Mouse (Mus musculus): Measurements from ENCODE around the gene Styx. TPM values are rescaled to one million over a fixed set of nuclear protein-coding genes. Genes with fewer than 3 reads are reported as not detected.

Styx gene
- total and polyA plus RNA-seq, 2 experiments from 2014 or later = 35.9 to 72.2 TPM

- Histone ChIP-seq H3K27ac (ENCODE audit: low read depth, low read length) (no peak overlapping the region), H3K9me3 (ENCODE audit: low read length) (no peaks in the 10 kb centered on the region), H3K9ac (no peak overlapping the region), H3K4me1 (ENCODE audit: insufficient read depth) (no peaks in the 10 kb centered on the region), H3K4me2 (ENCODE audit: low read depth) (no peak overlapping the region), H3K4me3 (ENCODE audit: low read depth, low read length) (no peak overlapping the region), H3K36me3 (ENCODE audit: insufficient read depth) (no peaks in the 10 kb centered on the region), H3K27me3 (ENCODE audit: insufficient read depth, low read length) (no peaks in the 10 kb centered on the region)
- DNase-seq = no peak
- no peak for TF ChIP-seq CTCF (IDR thresholded peaks at IDR 0.05; ENCODE audit: low read depth)
- no peak for ATAC-seq
- 71% methylated on average over 2 of the region's 2 CpGs for WGBS
Measured at GRCm38 (mm10) chr14:45438931-45439275, 88.0 kb downstream of the Styx start.

- WGBS = 73% methylated on average over 9 of the region's 9 CpGs
Measured at GRCm38 (mm10) chr14:45439387-45439786, 88.5 kb downstream of the Styx start.

GRCm38 (mm10) chr14:45441291-45441690 lies 90.4 kb downstream of the Styx start:
- no peak for DNase-seq
- Histone ChIP-seq H3K27ac (ENCODE audit: low read depth, low read length) (no peak overlapping the region), H3K27me3 (ENCODE audit: insufficient read depth, low read length) (no peaks in the 10 kb centered on the region), H3K4me2 (ENCODE audit: low read depth) (no peak overlapping the region), H3K4me3 (ENCODE audit: low read depth, low read length) (no peak overlapping the region), H3K9ac (no peak overlapping the region), H3K9me3 (ENCODE audit: low read length) (no peaks in the 10 kb centered on the region), H3K4me1 (ENCODE audit: insufficient read depth) (no peaks in the 10 kb centered on the region), H3K36me3 (ENCODE audit: insufficient read depth) (no peaks in the 10 kb centered on the region)
- ATAC-seq = peak; percentile 56
- WGBS = 79% methylated on average over 6 of the region's 6 CpGs
- TF ChIP-seq CTCF (IDR thresholded peaks at IDR 0.05; ENCODE audit: low read depth) = no peak

More at GRCm38 (mm10) chr14:45439387-45439786, 88.5 kb downstream of the Styx start:
- Histone ChIP-seq H3K27me3 (ENCODE audit: insufficient read depth, low read length) (no peaks in the 10 kb centered on the region), H3K4me2 (ENCODE audit: low read depth) (no peak overlapping the region), H3K9me3 (ENCODE audit: low read length) (no peaks in the 10 kb centered on the region), H3K4me1 (ENCODE audit: insufficient read depth) (no peaks in the 10 kb centered on the region), H3K27ac (ENCODE audit: low read depth, low read length) (no peak overlapping the region), H3K4me3 (ENCODE audit: low read depth, low read length) (no peak overlapping the region), H3K9ac (no peak overlapping the region), H3K36me3 (ENCODE audit: insufficient read depth) (no peaks in the 10 kb centered on the region)
- ATAC-seq (no peak), DNase-seq (no peak)
- no peak for TF ChIP-seq CTCF (IDR thresholded peaks at IDR 0.05; ENCODE audit: low read depth)

GRCm38 (mm10) chr14:45442781-45443560 lies 92.1 kb downstream of the Styx start:
- Histone ChIP-seq H3K9ac (no peak overlapping the region), H3K4me1 (ENCODE audit: insufficient read depth) (no peaks in the 10 kb centered on the region), H3K27ac (ENCODE audit: low read depth, low read length) (no peak overlapping the region), H3K9me3 (ENCODE audit: low read length) (no peaks in the 10 kb centered on the region), H3K4me3 (ENCODE audit: low read depth, low read length) (no peak overlapping the region), H3K27me3 (ENCODE audit: insufficient read depth, low read length) (no peaks in the 10 kb centered on the region), H3K4me2 (ENCODE audit: low read depth) (no peak overlapping the region), H3K36me3 (ENCODE audit: insufficient read depth) (no peaks in the 10 kb centered on the region)
- ATAC-seq (0 out of 2 replicates have a peak, but pooled peaks have one; percentile 47), DNase-seq (no peak)
- 80% methylated on average over 12 of the region's 12 CpGs for WGBS
- TF ChIP-seq CTCF (IDR thresholded peaks at IDR 0.05; ENCODE audit: low read depth) = no peak

GRCm38 (mm10) chr14:45444870-45445269 lies 94.0 kb downstream of the Styx start:
- Histone ChIP-seq H3K36me3 (ENCODE audit: insufficient read depth) (no peaks in the 10 kb centered on the region), H3K27me3 (ENCODE audit: insufficient read depth, low read length) (no peaks in the 10 kb centered on the region), H3K4me2 (ENCODE audit: low read depth) (no peak overlapping the region), H3K27ac (ENCODE audit: low read depth, low read length) (no peak overlapping the region), H3K4me3 (ENCODE audit: low read depth, low read length) (no peak overlapping the region), H3K4me1 (ENCODE audit: insufficient read depth) (no peaks in the 10 kb centered on the region), H3K9ac (no peak overlapping the region), H3K9me3 (ENCODE audit: low read length) (no peaks in the 10 kb centered on the region)
- WGBS = 53% methylated on average over 7 of the region's 7 CpGs
- no peak for TF ChIP-seq CTCF (IDR thresholded peaks at IDR 0.05; ENCODE audit: low read depth)
- DNase-seq (no peak), ATAC-seq (no peak; the same call in 1 of the 2 replicates)

- Histone ChIP-seq H3K9ac (no peak overlapping the region), H3K9me3 (ENCODE audit: low read length) (no peaks in the 10 kb centered on the region), H3K36me3 (ENCODE audit: insufficient read depth) (no peaks in the 10 kb centered on the region), H3K4me1 (ENCODE audit: insufficient read depth) (no peaks in the 10 kb centered on the region), H3K27me3 (ENCODE audit: insufficient read depth, low read length) (no peaks in the 10 kb centered on the region), H3K4me2 (ENCODE audit: low read depth) (no peak overlapping the region), H3K27ac (ENCODE audit: low read depth, low read length) (no peak overlapping the region), H3K4me3 (ENCODE audit: low read depth, low read length) (no peak overlapping the region)
- TF ChIP-seq CTCF (IDR thresholded peaks at IDR 0.05; ENCODE audit: low read depth) = no peak
- ATAC-seq = no peak
- 77% methylated on average over 12 of the region's 12 CpGs for WGBS
- no peak for DNase-seq
Measured at GRCm38 (mm10) chr14:45445445-45445844, 94.6 kb downstream of the Styx start.

- no peaks in the 10 kb centered on the region for H3K4me1 ChIP-seq (ENCODE audit: insufficient read depth)
- H3K9ac ChIP-seq = no peak overlapping the region
- no peaks in the 10 kb centered on the region for H3K9me3 ChIP-seq (ENCODE audit: low read length)
- H3K4me3 ChIP-seq (ENCODE audit: low read depth, low read length) = no peak overlapping the region
- 86% methylated on average over 3 of the region's 3 CpGs for WGBS
- H3K27me3 ChIP-seq (ENCODE audit: insufficient read depth, low read length) = no peaks in the 10 kb centered on the region
- TF ChIP-seq CTCF (IDR thresholded peaks at IDR 0.05; ENCODE audit: low read depth) = no peak
- ATAC-seq = no peak
- no peak for DNase-seq
- H3K36me3 ChIP-seq (ENCODE audit: insufficient read depth) = no peaks in the 10 kb centered on the region
- no peak overlapping the region for H3K27ac ChIP-seq (ENCODE audit: low read depth, low read length)
- H3K4me2 ChIP-seq (ENCODE audit: low read depth) = no peak overlapping the region
Measured at GRCm38 (mm10) chr14:45446777-45447176, 95.9 kb downstream of the Styx start.

Measured in forebrain, postnatal 0 days (tissue).